Mouse (Mus musculus): ENCODE measurements at regions not wholly inside any gene's neighbourhood (a gene's known extent, or its start where the extent isn't known, plus 50 kb on each side); places are given as distances from the start of the nearest gene placed in this dataset.

DNA sequence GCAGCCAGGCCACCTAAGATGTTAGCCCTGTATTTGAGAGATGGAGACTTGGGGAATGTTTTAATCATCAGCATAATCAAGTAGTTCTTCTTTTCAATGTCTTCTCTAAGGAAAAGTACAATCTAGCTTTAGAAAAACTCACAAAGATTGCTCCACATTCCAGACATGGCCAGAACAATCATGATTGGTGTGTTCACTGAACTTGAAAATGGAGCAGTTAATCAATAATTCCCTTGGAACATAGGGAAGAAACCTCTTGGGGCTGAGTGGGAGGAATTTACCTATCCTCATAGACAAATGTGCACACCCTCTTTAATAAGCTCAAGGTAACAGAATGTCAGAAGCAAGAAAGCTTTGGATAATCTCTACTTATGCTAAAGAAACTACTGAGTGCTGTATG lies 67.7 kb upstream of the Foxq1 start:
- DNase-seq (ENCODE audit: low spot score) = no peak

DNA sequence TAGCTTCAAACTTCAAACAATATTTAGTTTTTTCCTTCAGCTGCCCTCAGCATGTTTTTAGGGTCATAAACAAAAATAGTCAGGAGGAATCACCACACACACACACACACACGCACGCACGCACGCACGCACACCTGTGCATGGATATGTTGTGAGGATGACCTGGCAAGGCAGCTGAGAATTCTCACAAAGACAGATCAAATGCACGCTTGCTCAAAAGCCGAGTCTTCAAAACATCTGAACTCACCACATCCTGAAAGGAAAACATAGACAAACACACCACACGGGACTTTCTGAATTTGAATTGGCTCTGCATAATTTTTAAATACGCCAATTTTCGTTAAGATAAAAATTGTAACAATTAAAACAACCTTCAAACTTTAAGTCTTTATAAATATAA lies 52.7 kb upstream of the Foxq1 start:
- DNase-seq (ENCODE audit: low spot score) = no peak

GRCm38 (mm10) chr13:31503832-31504231 lies 52.1 kb upstream of the Foxq1 start:
- no peak for DNase-seq (ENCODE audit: low spot score)

GRCm38 (mm10) chr13:31504316-31504715 lies 51.6 kb upstream of the Foxq1 start:
- DNase-seq (ENCODE audit: low spot score) = no peak

DNA sequence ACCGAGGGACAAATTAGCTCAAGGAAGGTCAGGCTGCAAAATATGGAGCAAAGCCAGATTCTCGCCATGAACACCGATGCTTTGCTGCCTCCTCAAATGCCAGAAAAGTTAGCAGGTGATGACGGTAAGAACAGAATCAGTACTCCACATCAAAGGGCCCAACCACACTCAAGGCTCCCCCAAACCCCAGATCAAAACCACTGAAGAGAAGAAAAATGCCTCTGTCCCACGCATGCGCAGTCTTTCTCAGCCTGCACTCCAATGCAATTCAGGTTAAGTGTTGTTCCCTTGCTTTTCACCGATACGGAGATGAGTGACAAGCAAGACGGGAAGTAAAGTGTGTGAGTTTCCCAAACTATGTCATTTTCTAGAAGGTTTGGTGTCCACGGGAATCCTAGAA lies 50.5 kb upstream of the Foxq1 start:
- DNase-seq (ENCODE audit: low spot score) = no peak
